Mouse (Mus musculus): ENCODE data around the gene Ifnz.
"Not testable (repeated sequence)": the region's sequence is repeated elsewhere in the genome, so short reads cannot be mapped to it uniquely, and the experiment has no call there.

DNA sequence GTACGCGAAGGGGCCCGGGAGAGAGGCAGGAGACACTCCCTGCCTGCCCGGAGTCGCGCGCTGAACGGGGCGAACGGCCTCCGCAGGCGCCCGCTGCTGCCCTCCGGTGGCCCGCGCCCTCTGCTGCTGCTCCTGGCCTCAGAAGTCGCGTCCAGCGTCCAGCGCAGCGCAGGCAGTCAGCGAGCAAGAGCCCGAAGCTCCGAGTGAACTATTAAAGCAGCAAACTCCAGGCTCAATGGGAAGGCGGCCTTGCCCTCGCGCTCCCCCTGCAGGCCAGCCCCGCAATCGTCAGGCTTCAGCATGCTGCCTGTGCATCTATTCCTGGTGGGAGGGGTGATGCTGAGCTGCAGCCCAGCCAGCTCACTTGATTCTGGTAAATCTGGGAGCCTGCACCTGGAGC lies 5.3 kb upstream of the Ifnz start, which contains the start of gene Gm13289:
- TF ChIP-seq GATA1, TAL1 (IDR thresholded peaks at IDR 0.05; ENCODE audit: low read length): not testable (repeated sequence)
